Mouse (Mus musculus): ENCODE results near the gene Pstk.

DNA sequence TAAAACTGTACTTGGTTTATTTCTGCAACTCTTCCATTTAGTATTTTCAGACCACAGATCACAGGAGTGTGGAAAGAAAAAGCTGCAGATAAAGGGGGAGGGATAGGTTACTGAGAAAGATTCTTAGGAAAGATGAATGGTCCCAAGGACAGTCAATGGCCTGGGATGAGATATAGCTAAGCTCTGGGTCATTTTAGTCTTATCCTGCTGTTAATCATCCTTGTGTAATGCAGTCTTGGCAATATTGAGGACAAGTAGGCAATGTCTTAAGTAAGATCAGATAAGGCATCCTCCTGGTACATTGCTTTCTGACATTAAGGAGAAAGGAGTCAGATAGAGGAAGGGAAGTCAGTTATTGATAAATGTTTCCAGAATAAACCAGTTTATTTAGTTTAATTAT is 46.7 kb downstream of the Pstk start:
- no peak for TF ChIP-seq CTCF (conservative IDR thresholded peaks at IDR 0.05; ENCODE audit: insufficient read depth, insufficient read length, low read depth, low read length)
- no peak for TF ChIP-seq POLR2A (IDR thresholded peaks at IDR 0.05; ENCODE audit: low read depth, low read length)

All from kidney, adult 2 months (tissue).